In the genomic region with DNA sequence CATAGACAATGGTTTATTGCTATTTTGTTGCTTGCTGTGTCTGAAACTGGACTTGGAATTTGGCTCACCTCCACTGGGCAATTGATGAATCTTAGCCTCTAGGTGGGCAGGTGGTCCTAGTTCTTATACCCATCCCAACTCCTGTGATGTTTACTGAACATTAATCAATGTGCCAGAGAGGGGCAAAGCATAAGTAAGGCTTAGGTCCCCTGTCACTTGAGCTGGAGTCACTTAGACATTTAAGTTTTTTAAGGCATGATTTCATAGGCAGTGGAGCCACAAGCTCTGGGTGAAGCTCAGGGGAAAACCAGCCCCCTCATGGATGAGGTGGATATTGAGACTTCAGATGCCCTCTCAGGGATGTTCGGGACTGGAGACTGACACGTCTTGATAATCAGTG, we compare ENCODE assay signal across 7 mouse cellular contexts. TPM values are rescaled to one million over a fixed set of nuclear protein-coding genes. Genes with fewer than 3 reads are reported as not detected.
DNase-seq lines count a peak whose midpoint lies in the region; ATAC-seq and TF ChIP-seq lines count a peak whose summit lies in the region.

A gene (plus strand): TSS at position 301 of the 400 bp plus-strand sequence.

- H3K9ac ChIP-seq in forebrain, embryonic 14.5 days (ENCODE audit: low read length): peak within 1 kb of the TSS; percentile 96
- peak within 1 kb of the TSS; percentile 94 for H3K9ac ChIP-seq in hindbrain, embryonic 12.5 days
- peak within 1 kb of the TSS; percentile 89 for H3K9ac ChIP-seq in liver, embryonic 13.5 days

- TF ChIP-seq CTCF in C2C12 (IDR thresholded peaks at IDR 0.05; ENCODE audit: control insufficient read depth, insufficient read depth, insufficient read length): no peak
- TF ChIP-seq CTCF in E14TG2a.4 (conservative IDR thresholded peaks at IDR 0.05; ENCODE audit: low read length): no peak

- peak within 1 kb of the TSS; percentile 78 for H3K4me2 ChIP-seq in forebrain, embryonic 14.5 days (ENCODE audit: low read length)
- peak within 1 kb of the TSS; percentile 94 for H3K4me2 ChIP-seq in hindbrain, embryonic 12.5 days (replicated peaks)
- H3K4me2 ChIP-seq in liver, embryonic 13.5 days: peak within 1 kb of the TSS; percentile 97

- H3K36me3 ChIP-seq in C2C12 (ENCODE audit: control insufficient read depth, insufficient read depth) (peaks cover 34% of the 10 kb centered on the region), E14TG2a.4 (ENCODE audit: insufficient read depth, low read length) (peaks cover 82% of the 10 kb centered on the region)
- peaks cover 67% of the 10 kb centered on the region for H3K36me3 ChIP-seq in forebrain, embryonic 14.5 days (ENCODE audit: control insufficient read depth, insufficient read depth, low read length)
- H3K36me3 ChIP-seq in hindbrain, embryonic 12.5 days: peaks cover 72% of the 10 kb centered on the region
- peaks cover 63% of the 10 kb centered on the region for H3K36me3 ChIP-seq in liver, embryonic 13.5 days

- H3K27ac ChIP-seq in forebrain, embryonic 14.5 days (ENCODE audit: low read depth, low read length): peak within 1 kb of the TSS; percentile 70; the same call in 1 of the 2 replicates
- peak within 1 kb of the TSS; percentile 85 for H3K27ac ChIP-seq in hindbrain, embryonic 12.5 days
- peak within 1 kb of the TSS; percentile 79 for H3K27ac ChIP-seq in liver, embryonic 13.5 days

- no peaks in the 10 kb centered on the region for H3K9me3 ChIP-seq in E14TG2a.4 (ENCODE audit: low read length)
- no peaks in the 10 kb centered on the region for H3K9me3 ChIP-seq in forebrain, embryonic 14.5 days (replicated peaks; ENCODE audit: control insufficient read depth, low read length)
- H3K9me3 ChIP-seq in hindbrain, embryonic 12.5 days (replicated peaks): no peaks in the 10 kb centered on the region
- no peaks in the 10 kb centered on the region for H3K9me3 ChIP-seq in liver, embryonic 13.5 days (replicated peaks)

- peak within 1 kb of the TSS; percentile 86 for H3K4me3 ChIP-seq in C2C12 (ENCODE audit: insufficient read depth, poor library complexity, severe bottlenecking)
- H3K4me3 ChIP-seq in E14TG2a.4 (replicated peaks; ENCODE audit: low read length): peak within 1 kb of the TSS; percentile 99
- peak within 1 kb of the TSS; percentile 96 for H3K4me3 ChIP-seq in forebrain, embryonic 14.5 days (ENCODE audit: low read depth, low read length)
- H3K4me3 ChIP-seq in hindbrain, embryonic 12.5 days: peak within 1 kb of the TSS; percentile 89
- H3K4me3 ChIP-seq in liver, embryonic 13.5 days (replicated peaks): peak within 1 kb of the TSS; percentile 86

- H3K79me3 ChIP-seq in C2C12 (ENCODE audit: low read depth): peaks cover 3% of the 10 kb centered on the region

- 4% methylated on average over 2 of the region's 2 CpGs for WGBS in forebrain, embryonic 14.5 days
- WGBS in hindbrain, embryonic 12.5 days: 6% methylated on average over 2 of the region's 2 CpGs
- WGBS in liver, embryonic 13.5 days (ENCODE audit: insufficient replicate concordance): 7% methylated on average over 2 of the region's 2 CpGs

- peak within 1 kb of the TSS; percentile 80 for H3ac ChIP-seq in C2C12 (ENCODE audit: control insufficient read depth, insufficient read length, low read depth)

- H3K27me3 ChIP-seq in C2C12 (ENCODE audit: control insufficient read depth, insufficient read depth, insufficient read length): no peaks in the 10 kb centered on the region
- H3K27me3 ChIP-seq in E14TG2a.4 (ENCODE audit: insufficient read depth, low read length): no peaks in the 10 kb centered on the region
- H3K27me3 ChIP-seq in forebrain, embryonic 14.5 days (replicated peaks; ENCODE audit: control insufficient read depth, insufficient read depth, low read length): no peaks in the 10 kb centered on the region
- H3K27me3 ChIP-seq in hindbrain, embryonic 12.5 days: no peaks in the 10 kb centered on the region
- H3K27me3 ChIP-seq in liver, embryonic 13.5 days: no peaks in the 10 kb centered on the region

- ATAC-seq in forebrain, embryonic 14.5 days: peak; percentile 5; the same call in 1 of the 2 replicates
- peak; percentile 5; the same call in 1 of the 2 replicates for ATAC-seq in hindbrain, embryonic 12.5 days (ENCODE audit: low FRiP score)
- no peak for ATAC-seq in liver, embryonic 13.5 days (ENCODE audit: low read depth)

- peaks cover 29% of the 10 kb centered on the region for H3K4me1 ChIP-seq in E14TG2a.4 (replicated peaks; ENCODE audit: low read depth, low read length)
- H3K4me1 ChIP-seq in forebrain, embryonic 14.5 days (ENCODE audit: control insufficient read depth, insufficient read depth, low read length): peaks cover 4% of the 10 kb centered on the region; the same call in 1 of the 2 replicates
- peaks cover 13% of the 10 kb centered on the region for H3K4me1 ChIP-seq in hindbrain, embryonic 12.5 days
- peaks cover 24% of the 10 kb centered on the region for H3K4me1 ChIP-seq in liver, embryonic 13.5 days (replicated peaks)

- H3K79me2 ChIP-seq in C2C12 (ENCODE audit: control insufficient read depth, insufficient read depth): peaks cover 15% of the 10 kb centered on the region

- no peak for DNase-seq in forebrain, embryonic 14.5 days (ENCODE audit: low spot score)
- DNase-seq in liver, embryonic 13.5 days: no peak
- DNase-seq in ovary, adult 18-20 months (ENCODE audit: low spot score): no peak
- no peak for DNase-seq in thymus, postnatal 36 days

TF ChIP-seq in C2C12, 6 proteins besides CTCF, POLR2A, EP300 and RAD21:
- TF ChIP-seq MAX (IDR thresholded peaks at IDR 0.05) (no peak), USF1 (IDR thresholded peaks at IDR 0.05; ENCODE audit: low read depth) (no peak), MYOD1 (IDR thresholded peaks at IDR 0.05; ENCODE audit: control insufficient read depth, insufficient read length, low read depth) (no peak)

RNA-seq across cellular contexts. Expression of the gene that starts here (rescaled TPM):
- polyA plus RNA-seq in C2C12 (2012; fragmentation: generic; extraction: Trizol): 59.6 TPM
- polyA plus RNA-seq in forebrain, embryonic 14.5 days (2014; fragmentation: Nextera tagmentation; extraction: Ambion mirVana): 164 and 179 TPM in 2 replicates
- 121 and 134 TPM in 2 replicates for polyA plus RNA-seq in hindbrain, embryonic 12.5 days (2016; fragmentation: Nextera tagmentation; extraction: Ambion mirVana)
- 53.6 and 55.1 TPM in 2 replicates for polyA plus RNA-seq in liver, embryonic 13.5 days (2015; fragmentation: Nextera tagmentation; extraction: Ambion mirVana)
